Mouse (Mus musculus) heart, postnatal 0 days (tissue): ENCODE results near the gene Lingo4.

Experiments used
- CTCF ChIP-seq: IDR thresholded peaks from 2 replicates; pipeline ENCODE4 v1.5.1; 2016; ENCODE audit warnings: antibody characterized with exemption, control low read depth, low read depth
- EP300 ChIP-seq: IDR thresholded peaks from 2 replicates; pipeline ENCODE4 v1.6.1; 2016; ENCODE audit warnings: antibody characterized with exemption, low read depth

DNA sequence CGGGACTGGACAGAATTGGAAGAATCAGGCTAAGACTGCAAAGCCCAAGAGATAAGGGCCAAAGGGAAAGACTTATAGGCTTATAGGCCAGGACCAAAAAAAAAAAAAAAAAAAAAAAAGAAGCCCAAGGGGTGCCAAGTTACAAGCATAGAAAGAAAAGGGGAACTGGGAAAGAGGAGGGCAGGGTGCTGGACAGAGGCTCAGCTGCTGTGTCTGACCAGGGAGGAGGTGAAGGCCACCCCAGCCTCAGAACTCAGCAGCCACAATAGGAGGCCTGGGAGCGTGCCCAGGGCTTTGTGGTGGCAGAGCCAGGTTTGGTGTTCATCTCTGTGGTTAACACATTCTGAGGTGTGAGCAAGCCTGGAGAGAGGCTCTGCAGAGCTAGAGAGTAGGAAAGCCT is 23.2 kb upstream of the Lingo4 start:
- TF ChIP-seq CTCF = no peak
- no peak for TF ChIP-seq EP300
